Mouse (Mus musculus) lung, postnatal 14 days (tissue): ENCODE data around the gene Cdip1.
A peak's percentile ranks its signal among the peaks of the same experiment; 100 is the strongest.
"Not testable (repeated sequence)": the region's sequence is repeated elsewhere in the genome, so short reads cannot be mapped to it uniquely, and the experiment has no call there.

Source experiments
- DNase-seq: peaks from one replicate; pipeline ENCODE4 v3.0.0; 2021

The Cdip1 gene

GRCm38 (mm10) chr16:4789810-4790559 is at the start of gene Cdip1:
Cdip1 (minus strand) TSS chr16:4790292.
- DNase-seq, result peak; percentile 94

GRCm38 (mm10) chr16:4839552-4839951 is 49.5 kb upstream of the Cdip1 start:
- DNase-seq, result no peak

GRCm38 (mm10) chr16:4837631-4838030 is 47.5 kb upstream of the Cdip1 start:
- no peak for DNase-seq

GRCm38 (mm10) chr16:4835191-4835590 is 45.1 kb upstream of the Cdip1 start, which contains the start of gene 4930562C15Rik:
4930562C15Rik (plus strand) TSS chr16:4835416.
- peak; percentile 36 for DNase-seq

GRCm38 (mm10) chr16:4833858-4834257 is 43.8 kb upstream of the Cdip1 start:
- no peak for DNase-seq

GRCm38 (mm10) chr16:4831650-4832419 is 41.7 kb upstream of the Cdip1 start:
- peak; percentile 7 for DNase-seq

- DNase-seq, result peak; percentile 9
These were observed 39.3 kb upstream of the Cdip1 start for GRCm38 (mm10) chr16:4829271-4829900.

GRCm38 (mm10) chr16:4827639-4828038 is 37.5 kb upstream of the Cdip1 start:
- DNase-seq, result no peak

GRCm38 (mm10) chr16:4824466-4824865 is 34.4 kb upstream of the Cdip1 start:
- not testable (repeated sequence) for DNase-seq

GRCm38 (mm10) chr16:4818349-4818748 is 28.3 kb upstream of the Cdip1 start:
- no peak for DNase-seq

GRCm38 (mm10) chr16:4796631-4797030 is 6.5 kb upstream of the Cdip1 start:
- DNase-seq, result no peak

GRCm38 (mm10) chr16:4791332-4791731 is 1.2 kb upstream of the Cdip1 start:
- DNase-seq, result no peak

GRCm38 (mm10) chr16:4789311-4789768 is 752 bp downstream of the Cdip1 start:
- no peak for DNase-seq

GRCm38 (mm10) chr16:4788176-4788575 is 1.9 kb downstream of the Cdip1 start:
- DNase-seq, result no peak

- DNase-seq, result no peak
These were observed 4.4 kb downstream of the Cdip1 start for GRCm38 (mm10) chr16:4785706-4786105.

GRCm38 (mm10) chr16:4782515-4782914 is 7.6 kb downstream of the Cdip1 start:
- DNase-seq, result no peak

- peak; percentile 67 for DNase-seq
These were observed 8.4 kb downstream of the Cdip1 start for GRCm38 (mm10) chr16:4781524-4782196.

- no peak for DNase-seq
These were observed 11.2 kb downstream of the Cdip1 start for GRCm38 (mm10) chr16:4778940-4779339.

- DNase-seq, result no peak
These were observed 12.0 kb downstream of the Cdip1 start for GRCm38 (mm10) chr16:4777905-4778609.

GRCm38 (mm10) chr16:4777171-4777904 is 12.8 kb downstream of the Cdip1 start:
- no peak for DNase-seq

- no peak for DNase-seq
These were observed 16.7 kb downstream of the Cdip1 start for GRCm38 (mm10) chr16:4773289-4773970.
